Mouse (Mus musculus): Measurements from ENCODE around the gene Psmd5.
"Not testable (repeated sequence)": the region's sequence is repeated elsewhere in the genome, so short reads cannot be mapped to it uniquely, and the experiment has no call there.

Psmd5 gene

GRCm38 (mm10) chr2:34825827-34826459, 48.8 kb downstream of the Psmd5 start, which contains the start of gene Fbxw2:
Fbxw2 (minus strand) TSS chr2:34826311.
- DNase-seq: peak; percentile 77 to 78

- DNase-seq: no peak
Measured at GRCm38 (mm10) chr2:34818492-34818891, 56.3 kb downstream of the Psmd5 start.

- not testable (repeated sequence) for DNase-seq
Measured at GRCm38 (mm10) chr2:34815893-34816292, 58.9 kb downstream of the Psmd5 start.

- no peak for DNase-seq
Measured at GRCm38 (mm10) chr2:34812706-34813105, 62.1 kb downstream of the Psmd5 start.

- no peak for DNase-seq
Measured at GRCm38 (mm10) chr2:34810775-34811174, 64.0 kb downstream of the Psmd5 start.

GRCm38 (mm10) chr2:34809568-34809967, 65.2 kb downstream of the Psmd5 start:
- DNase-seq: no peak

GRCm38 (mm10) chr2:34808057-34808456, 66.7 kb downstream of the Psmd5 start:
- no peak for DNase-seq

DNA sequence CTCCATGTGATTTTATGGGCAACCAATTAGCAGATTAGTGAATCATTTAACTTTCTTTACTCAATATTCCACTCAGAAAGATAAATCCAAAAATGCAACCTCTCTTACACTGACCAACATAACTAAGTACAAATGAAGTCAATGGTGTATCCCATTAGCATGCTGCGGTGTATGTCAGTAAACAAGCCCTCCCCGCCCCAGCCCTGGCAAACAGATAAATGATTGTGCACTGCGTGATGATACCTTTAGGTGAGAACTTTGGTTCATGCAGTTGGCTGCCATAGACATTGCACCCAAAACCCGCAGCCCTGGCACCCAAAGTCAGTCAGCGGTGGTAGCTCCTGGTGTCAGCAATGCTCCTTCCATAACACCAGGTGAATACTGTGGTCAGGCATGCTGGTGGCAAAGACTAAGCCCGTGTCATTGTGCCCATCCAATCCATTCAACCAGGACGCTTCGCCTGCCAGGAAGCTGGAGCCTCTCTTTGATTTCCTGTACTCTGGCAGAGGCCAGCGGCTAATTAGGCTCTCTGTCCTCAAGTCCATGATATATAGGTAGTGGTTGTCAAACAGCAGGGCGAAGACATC, 69.3 kb downstream of the Psmd5 start:
- DNase-seq: no peak

GRCm38 (mm10) chr2:34804815-34805214, 70.0 kb downstream of the Psmd5 start:
- no peak for DNase-seq

DNA sequence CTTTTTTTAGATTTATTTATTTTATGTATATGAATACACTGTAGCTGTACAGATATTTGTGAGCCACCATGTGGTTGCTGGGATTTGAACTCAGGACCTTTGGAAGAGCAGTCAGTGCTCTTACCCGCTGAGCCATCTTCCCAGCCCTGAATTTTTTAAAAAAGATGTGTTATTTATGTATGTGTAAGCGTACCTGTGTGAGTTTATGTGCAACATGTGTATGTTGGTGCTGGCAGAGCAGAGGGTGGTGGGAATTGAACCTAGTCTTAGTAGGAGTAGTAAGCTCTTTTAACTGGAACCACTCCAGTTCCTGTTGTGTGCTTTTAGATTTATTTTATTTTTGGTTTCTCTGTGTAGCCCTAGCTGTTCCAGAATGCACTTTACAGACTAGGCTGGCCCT, 70.6 kb downstream of the Psmd5 start:
- DNase-seq: no peak

DNA sequence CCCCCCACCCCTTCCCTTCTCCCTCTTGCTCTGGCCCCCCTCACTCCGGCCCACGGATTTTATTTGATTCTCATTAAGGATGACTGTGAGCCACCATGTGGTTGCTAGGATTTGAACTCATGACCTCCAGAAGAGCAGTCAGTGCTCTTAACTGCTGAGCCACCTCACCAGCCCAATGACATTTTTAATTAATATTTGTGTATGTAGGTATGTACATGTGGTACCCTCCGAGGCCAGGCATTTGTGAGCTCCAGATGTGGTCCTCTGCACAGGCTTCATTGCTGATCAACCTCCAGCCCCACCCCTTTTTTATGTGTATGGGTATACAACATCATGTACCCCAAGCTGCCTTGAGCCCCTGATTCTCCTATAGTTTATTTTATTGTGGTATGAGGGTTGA, 71.0 kb downstream of the Psmd5 start:
- DNase-seq: no peak

- peak; percentile 18 to 51 for DNase-seq
Measured at GRCm38 (mm10) chr2:34802565-34803245, 72.1 kb downstream of the Psmd5 start.

- peak; percentile 94 to 97 for DNase-seq
Measured at GRCm38 (mm10) chr2:34801516-34802482, 73.0 kb downstream of the Psmd5 start.

DNA sequence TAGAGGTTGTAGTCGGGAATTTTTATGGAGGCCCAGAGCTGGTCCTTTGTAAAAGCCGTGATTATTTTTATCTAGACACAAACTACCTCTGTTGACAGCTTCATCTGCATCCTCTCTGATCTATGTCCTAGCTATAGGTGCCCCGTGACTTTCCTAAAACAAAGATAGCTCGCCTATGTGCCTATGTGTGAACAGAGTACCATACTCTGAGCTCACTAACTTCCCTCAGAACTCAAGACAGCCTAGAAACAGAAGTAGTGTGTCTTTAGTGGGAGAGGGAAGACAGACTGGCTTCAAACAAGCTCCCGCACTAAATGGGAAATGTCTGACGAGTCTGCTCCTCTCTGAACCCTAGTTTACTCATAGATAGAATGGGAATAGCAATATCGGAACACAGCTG, 74.4 kb downstream of the Psmd5 start:
- no peak for DNase-seq

Data from thymus, adult 18-20 months (tissue).